Mouse (Mus musculus): ENCODE measurements around the gene Ugt1a8.

GRCm38 (mm10) chr1:88262961-88263360, 175.3 kb downstream of the Ugt1a8 start:
- TF ChIP-seq CTCF (conservative IDR thresholded peaks at IDR 0.05; ENCODE audit: low read length) (no peak), POU5F1 (IDR thresholded peaks at IDR 0.05; ENCODE audit: borderline replicate concordance, low read length) (no peak)
